Mouse (Mus musculus): Measurements from ENCODE around the gene Tmem168. TPM values are rescaled to one million over a fixed set of nuclear protein-coding genes. Genes with fewer than 3 reads are reported as not detected.

The Tmem168 gene
- polyA plus RNA-seq (2017; shearing (Covaris generic)): 58.2 TPM

DNA sequence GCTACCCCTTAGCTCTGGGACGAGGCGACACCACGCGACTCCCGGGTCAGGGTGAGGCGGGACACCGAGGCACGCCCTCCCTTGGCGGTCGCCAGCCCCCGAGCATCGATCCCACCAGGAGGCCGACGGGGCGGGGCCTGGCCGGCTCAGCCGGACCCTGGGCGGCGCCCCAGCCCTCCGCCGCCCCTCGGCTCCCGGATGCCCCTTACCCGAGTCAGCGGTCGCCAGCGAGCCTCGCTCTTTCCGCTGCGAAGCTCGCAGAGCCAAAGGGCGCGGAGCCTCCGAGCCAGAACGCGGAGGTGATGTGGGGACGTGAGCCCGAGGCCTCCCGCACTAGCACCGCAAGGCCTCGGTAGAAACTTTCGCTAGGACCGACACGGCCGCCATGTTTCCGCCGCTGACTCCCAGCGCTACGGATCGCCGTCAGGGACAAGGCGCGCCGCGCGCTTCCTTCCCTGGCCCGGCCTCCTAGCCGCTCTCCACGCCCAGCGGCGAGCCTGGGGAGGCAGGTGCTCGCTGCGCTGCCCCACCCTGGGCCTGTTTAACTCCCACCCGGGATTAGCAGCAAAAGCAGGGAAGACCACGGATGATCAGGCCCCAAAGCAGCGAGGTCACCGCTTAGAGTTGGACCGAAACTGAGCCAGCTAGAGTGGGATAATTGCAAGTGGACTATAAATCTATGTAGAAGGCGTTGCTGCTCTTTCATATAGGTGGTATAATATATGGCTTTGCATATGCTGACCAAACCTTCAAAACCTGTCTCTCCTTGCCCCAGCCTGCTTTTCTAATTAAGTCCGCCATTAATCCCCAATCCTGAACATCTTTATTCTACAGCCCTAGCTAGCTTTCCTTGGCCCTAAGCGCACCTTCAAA lies at the start of gene Tmem168:
Gene Tmem168, minus strand, starts transcription at position 480 of the 873 bp plus-strand sequence.

Other genes with a start within 250 kb of the Tmem168 start
- gene Bmt2, start 69.9 kb upstream of the Tmem168 start, polyA plus RNA-seq (2017; shearing (Covaris generic)): 27.4 TPM
- 0.19 TPM for gene Gpr85, start 231.8 kb upstream of the Tmem168 start, polyA plus RNA-seq (2017; shearing (Covaris generic))

Measured in effector memory CD4-positive, alpha-beta T cell, adult 5 months (primary cell).